Mouse (Mus musculus): Measurements from ENCODE around the gene Dupd1. TPM values are rescaled to one million over a fixed set of nuclear protein-coding genes. Genes with fewer than 3 reads are reported as not detected.

Dupd1 gene
- not detected in 2 replicates for total RNA-seq (2015; ENCODE audit: low replicate concordance)
- total RNA-seq (2017; ENCODE audit: low replicate concordance) = not detected in 2 replicates

DNA sequence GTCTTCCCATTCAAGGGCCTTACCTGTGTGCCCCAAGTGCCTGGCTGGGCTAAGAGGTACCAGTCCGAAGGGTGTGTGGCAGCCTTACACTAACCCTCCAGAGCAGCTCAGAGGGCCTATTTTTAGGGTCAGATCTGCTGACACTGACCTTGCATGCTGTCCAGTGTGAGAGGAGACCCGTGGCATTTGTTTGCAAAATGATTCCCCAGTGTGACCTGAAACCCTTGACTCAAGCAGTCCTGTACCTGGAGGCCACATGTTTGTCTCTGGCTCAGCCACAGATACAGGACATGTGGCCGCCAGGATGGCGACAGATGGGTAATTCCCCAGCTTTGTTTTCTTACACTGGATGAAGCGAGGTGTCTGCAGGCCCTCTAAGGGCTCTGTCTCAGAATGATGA lies at the start of gene Dupd1:
Gene Dupd1, minus strand, starts transcription at position 91 of the 400 bp plus-strand sequence.
- ATAC-seq (replicated peaks; ENCODE audit: low FRiP score, poor library complexity, severe bottlenecking) = no peak

DNA sequence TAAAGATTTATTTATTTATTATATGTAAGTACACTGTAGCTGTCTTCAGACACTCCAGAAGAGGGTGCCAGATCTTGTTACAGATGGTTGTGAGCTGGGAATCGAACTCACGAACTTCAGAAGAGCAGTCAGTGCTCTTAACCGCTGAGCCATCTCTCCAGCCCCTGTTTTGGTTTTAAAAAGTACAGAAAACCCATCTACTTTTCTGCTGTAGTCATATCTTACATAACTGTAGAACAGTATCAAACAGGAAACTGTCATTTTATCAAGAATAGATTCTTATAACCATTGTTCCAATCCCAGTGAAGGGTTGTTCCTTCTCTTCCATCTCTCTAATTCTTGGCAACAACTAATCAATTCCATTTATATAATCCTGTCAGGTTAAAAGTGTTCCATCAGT lies 49.4 kb upstream of the Dupd1 start:
- ATAC-seq (replicated peaks; ENCODE audit: low FRiP score, poor library complexity, severe bottlenecking) = no peak

DNA sequence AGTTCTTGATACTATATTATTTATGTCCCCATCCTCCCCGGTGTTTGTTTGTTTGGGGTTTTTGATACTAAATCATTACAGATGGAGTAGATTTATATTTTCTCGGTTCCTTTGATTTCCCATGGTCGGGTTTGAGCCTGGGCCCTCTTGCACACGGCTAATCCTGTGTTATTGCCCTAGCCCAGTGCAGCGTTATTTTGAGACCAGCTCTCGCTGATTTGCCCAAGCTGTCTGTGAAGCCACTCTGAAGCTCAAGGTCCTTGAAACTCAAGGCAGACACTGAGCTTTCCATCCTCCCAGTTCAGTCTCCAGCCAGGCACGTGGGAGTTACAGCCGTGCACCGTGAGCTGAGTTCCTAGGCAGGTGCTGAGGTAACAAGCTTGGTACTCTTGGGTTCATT lies 47.2 kb upstream of the Dupd1 start:
- ATAC-seq (replicated peaks; ENCODE audit: low FRiP score, poor library complexity, severe bottlenecking) = no peak

DNA sequence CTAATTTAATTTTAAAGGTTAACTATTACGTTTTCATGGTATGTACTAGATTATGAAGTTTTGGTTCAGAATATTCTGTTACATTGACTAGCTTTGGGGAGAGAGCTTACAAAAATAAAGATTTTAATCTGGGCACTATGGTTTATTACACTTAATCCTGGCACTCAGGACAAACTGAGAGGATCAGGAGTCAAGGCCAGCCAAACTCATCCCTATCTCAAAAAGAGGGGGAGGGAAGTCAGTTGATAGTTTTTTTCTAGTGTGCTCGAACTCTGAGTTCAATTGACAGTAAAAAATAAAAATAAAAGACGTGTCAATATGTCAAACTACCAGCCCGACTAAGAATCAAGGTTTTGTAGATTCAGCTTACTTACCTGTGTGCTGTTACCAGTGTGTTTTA lies 39.0 kb upstream of the Dupd1 start:
- ATAC-seq (replicated peaks; ENCODE audit: low FRiP score, poor library complexity, severe bottlenecking) = no peak

DNA sequence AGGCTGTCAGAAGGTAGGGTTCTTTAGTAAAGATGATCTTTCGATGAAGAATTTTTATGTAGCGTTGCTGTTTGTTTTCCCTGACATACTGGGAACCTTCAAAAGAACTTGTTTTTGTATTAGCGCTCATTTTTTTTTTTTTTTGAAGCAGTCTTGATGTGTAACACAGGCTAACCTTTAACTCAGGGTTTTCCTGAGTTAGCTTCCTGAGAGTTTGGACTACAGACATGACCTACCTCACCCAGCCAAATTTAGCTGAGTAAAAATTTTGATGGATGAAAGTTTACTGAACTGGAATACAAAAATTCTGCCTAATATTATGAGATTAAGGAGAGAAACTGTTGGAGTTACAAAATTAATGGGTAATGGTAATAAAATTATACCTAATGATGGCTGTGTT lies 38.0 kb upstream of the Dupd1 start:
- no peak for ATAC-seq (replicated peaks; ENCODE audit: low FRiP score, poor library complexity, severe bottlenecking)

DNA sequence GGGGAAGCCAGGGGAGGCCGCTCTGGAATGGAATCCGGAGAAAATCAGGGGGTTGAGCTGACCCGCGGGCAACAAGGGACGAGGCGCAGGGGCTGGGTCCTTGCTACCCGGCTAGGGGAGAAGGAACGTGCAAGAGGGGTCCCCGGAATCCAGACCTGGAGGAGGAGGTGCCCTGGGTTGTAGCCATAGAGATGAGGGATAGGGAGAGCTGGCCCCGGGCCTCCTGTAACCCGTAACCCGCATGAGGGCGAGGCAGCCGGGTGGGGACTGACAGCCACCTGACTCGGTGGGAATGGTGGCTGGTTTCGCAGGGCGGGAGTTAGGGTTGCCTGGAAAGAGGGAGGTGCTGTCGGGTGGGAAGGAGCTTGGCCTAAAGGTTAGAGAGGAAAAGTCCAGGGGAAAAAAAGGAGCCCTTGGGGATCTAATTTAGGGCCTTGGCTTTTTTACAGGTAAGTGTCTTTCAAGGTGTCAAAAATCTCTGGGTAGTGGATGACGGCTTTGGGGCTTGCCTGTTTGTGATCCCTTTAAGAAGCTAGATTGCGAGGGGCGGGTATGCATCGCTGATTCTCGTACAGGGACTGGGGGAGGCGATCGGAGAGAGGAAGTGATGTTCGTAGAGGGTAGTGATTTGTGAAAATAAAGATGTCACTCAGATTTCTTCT lies 36.6 kb upstream of the Dupd1 start, which contains the start of gene Dusp13:
Gene Dusp13, minus strand, starts transcription at position 301 of the 662 bp plus-strand sequence.
- ATAC-seq (replicated peaks; ENCODE audit: low FRiP score, poor library complexity, severe bottlenecking) = peak; percentile 85

DNA sequence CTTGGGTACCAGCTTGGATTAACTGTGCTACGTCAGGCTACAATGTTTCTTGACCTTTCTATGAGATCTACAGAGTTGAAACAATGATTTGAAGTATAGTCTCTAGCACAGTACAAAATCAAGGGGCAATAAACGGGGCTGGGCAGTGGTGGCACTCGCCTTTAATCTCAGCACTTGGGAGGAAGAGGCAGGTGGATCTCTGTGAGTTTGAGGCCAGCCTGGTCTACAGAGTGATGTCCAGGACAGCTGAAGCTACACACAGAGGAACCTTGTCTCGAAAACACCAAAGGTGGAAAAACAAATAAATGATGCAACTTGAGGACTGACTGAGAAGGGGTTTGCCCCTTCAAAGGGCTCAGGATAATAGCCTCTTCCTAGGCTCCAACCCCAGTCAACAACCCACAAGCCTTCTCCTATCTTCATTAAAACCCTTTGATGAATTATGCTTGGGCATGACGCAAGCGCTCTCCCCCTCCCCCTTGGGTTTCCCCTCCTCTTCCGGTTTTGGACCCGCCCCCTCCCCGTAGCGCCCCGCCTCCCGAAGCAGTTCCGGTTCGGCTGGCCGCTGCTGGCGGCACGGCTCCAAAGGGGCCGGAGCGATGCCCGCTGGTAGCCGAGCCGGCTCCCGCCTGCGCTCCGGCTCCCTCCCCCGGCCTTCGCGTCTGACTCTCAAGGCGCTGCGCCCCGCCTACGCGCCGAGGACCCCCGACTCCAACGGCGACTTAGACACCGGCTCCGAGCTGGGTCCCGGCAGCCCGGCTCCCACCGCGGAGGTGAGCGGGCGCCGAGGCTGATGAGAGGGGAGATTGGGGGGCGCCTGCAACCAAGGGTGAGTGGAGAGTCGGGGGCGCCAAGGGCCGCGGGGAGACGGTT lies 35.9 kb upstream of the Dupd1 start, which contains the start of gene Samd8:
Gene Samd8, plus strand, starts transcription at position 524 of the 873 bp plus-strand sequence.
- ATAC-seq (replicated peaks; ENCODE audit: low FRiP score, poor library complexity, severe bottlenecking) = peak; percentile 81

DNA sequence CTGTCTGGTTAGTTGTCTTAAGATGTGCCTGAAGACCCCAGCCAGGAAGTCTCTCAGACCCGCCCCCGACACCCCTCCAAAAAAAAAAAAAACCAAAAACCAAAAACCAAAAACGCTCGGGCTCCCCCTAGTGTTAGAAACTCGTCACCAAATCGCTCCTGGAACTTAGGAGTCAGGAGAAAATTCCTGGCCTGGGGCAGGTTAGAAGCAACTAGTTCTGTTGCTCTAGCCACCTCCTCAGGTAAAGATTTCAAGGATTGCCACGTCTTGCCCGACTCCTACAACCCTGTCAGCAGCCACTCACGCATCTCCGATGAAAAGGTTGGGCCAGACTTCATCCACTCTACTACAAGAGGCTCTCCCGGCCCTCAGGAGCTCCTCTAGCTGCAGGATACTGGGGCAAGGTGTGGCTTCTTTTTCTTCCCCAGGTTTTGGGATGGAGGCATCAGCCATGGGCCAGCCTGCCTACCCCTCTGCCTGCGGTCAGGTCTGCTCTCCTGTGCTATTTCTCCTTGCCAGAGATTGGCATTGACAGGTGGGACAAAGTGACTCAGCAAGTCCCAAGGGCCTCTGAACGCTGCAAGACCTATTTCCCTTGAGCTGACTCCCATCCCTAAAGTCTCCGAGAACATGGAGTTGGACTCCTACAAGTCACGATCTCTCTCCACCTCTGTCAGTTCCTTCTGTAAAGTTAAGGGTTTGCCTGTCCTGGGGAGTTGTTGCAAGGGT lies 33.9 kb upstream of the Dupd1 start:
- no peak for ATAC-seq (replicated peaks; ENCODE audit: low FRiP score, poor library complexity, severe bottlenecking)

DNA sequence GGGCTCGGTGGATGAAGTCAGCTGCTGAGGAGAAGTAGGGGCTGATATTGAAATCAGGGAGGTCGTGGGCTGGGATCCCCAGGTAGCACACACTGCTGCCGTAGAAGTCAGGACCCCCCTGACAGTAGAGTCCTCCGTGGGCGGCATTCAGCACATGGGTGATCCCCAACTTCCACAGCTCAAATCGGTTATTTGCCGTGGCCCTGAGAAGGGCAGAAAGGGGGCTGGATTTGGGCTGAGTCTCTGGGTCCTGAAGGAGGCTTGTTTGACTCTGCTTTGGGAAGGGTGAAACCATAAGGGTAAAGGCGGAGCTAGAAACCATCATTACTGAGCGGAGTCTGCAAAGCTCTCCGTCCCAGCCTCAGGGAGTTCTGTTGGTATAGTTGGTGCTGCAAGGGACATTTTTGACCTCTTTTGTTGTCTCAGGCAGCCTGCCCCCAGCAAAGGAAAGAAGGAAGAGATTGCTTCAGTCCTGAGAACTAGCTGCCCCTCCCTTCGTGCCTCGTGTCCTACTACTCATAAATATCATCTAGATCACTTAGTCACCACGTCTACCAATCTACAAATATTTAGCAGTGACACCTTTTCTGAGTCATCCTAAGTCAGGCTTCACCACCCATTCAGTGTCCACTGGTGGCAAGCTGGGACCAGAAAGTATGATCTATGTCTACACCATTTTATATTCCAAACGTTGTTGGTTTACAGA lies 33.2 kb upstream of the Dupd1 start:
- no peak for ATAC-seq (replicated peaks; ENCODE audit: low FRiP score, poor library complexity, severe bottlenecking)

DNA sequence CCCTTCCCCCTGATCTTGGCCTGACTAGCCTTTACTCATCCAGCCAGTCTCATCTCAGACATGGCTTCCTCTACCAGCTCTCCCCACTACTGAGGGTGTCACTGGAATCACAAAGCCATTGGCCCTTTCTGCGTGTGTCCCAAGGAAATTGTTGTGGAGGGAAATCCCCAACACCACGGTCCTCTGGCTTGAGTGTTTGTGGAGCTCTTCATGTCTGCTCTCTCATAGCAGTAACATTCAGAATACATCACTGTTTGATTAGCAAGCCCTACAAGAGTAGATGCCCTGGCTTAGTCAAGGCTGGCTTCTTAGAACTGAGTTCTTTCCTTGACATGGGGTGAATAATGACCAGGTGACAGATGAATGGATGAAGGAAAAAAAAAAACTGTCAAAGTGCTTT lies 32.5 kb upstream of the Dupd1 start:
- no peak for ATAC-seq (replicated peaks; ENCODE audit: low FRiP score, poor library complexity, severe bottlenecking)

DNA sequence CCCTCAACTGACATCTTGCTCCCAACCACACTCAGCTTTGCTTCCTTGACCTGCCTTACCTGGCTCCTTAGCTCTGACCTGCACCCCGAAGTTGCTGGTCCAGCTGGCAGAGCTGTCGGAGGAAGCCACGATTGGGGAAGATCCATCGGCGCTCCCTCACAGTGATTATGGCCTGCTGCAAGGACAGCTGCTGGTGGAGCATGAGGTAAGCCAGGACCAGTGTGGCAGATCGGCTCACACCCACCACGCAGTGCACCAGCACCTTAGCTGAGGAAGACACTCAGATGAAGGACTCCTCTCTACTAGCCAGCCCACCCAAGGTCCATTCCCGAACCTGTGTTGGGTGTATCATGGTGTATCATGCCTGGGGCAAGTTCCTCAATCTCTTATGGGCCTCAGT lies 31.9 kb upstream of the Dupd1 start:
- no peak for ATAC-seq (replicated peaks; ENCODE audit: low FRiP score, poor library complexity, severe bottlenecking)

DNA sequence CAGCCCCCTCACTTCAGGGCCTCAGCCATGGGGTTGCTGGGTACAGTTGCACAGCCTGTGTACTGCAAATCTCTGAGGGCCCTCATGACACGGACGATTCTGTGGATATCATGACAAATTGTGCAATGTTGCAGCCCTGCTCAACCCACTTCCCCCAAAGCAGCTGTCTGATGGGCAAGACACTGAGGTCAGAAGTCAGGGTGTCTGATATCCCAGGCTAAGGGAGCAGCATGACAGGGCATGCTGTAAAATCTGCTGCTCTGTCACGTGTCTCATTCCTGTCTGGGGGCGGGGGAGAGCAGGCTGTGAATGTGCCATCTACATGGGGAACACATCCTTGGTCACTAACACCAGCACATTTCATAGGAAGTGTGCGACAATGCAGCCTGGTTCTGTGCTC lies 30.8 kb upstream of the Dupd1 start:
- no peak for ATAC-seq (replicated peaks; ENCODE audit: low FRiP score, poor library complexity, severe bottlenecking)

DNA sequence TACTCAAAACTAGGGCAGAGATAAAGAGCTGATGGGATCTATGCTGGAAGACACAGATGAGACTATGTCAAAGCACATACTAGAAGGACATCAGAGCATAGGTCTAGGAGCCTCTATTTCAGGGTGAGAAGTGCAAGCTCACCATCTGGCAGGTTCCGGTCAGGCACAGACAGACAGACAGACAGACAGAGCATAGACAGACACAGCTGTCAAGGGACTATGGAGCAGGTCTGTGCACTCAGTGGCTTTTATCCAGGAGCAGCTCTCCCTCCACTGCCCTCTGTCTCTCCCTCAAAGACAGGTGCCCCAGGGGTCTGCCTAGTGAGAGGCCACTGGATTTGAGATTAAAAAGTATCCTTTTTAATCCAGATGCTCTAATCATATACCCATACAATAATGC lies 29.8 kb upstream of the Dupd1 start:
- no peak for ATAC-seq (replicated peaks; ENCODE audit: low FRiP score, poor library complexity, severe bottlenecking)

DNA sequence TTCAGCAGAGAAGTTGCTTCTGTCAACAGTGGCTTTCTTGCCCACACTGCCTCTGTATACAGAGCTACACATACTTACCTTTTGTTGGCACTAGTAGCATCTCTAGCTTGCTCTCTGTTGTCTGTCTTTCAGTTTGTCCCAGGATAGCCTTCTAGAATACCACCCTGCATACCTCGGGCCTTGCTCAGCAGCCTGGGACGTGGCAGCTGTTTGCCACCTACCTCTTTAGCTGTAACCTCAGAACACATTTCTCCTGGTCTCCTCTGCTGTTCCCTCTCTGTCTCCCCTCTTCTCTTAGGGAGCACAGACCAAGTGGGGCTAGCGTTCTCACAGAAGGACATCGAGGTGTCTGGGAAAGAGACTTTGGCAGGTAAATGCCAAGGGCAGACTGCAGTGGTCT lies 28.1 kb upstream of the Dupd1 start:
- no peak for ATAC-seq (replicated peaks; ENCODE audit: low FRiP score, poor library complexity, severe bottlenecking)

DNA sequence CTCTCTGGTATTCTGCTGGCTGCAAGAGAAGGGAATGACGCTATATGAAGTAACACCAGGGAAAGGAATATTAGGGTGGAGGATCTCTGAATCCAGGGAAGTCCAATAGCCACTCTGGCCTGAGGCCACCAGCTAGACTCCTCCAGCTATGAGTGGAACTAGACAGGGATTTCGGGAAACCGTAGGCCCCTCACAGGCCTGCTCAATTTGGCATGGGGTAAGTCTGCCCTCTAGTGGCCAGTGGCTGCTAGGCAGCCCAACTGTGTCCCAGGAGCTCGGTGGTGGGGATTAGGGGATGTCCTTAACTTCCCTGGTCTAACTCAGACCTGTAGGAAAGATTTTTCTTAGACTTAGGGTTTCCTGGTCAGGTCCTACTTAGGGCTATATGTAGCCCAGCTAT lies 27.4 kb upstream of the Dupd1 start:
- ATAC-seq (replicated peaks; ENCODE audit: low FRiP score, poor library complexity, severe bottlenecking) = 0 out of 2 replicates have a peak, but pooled peaks have one; percentile 70

DNA sequence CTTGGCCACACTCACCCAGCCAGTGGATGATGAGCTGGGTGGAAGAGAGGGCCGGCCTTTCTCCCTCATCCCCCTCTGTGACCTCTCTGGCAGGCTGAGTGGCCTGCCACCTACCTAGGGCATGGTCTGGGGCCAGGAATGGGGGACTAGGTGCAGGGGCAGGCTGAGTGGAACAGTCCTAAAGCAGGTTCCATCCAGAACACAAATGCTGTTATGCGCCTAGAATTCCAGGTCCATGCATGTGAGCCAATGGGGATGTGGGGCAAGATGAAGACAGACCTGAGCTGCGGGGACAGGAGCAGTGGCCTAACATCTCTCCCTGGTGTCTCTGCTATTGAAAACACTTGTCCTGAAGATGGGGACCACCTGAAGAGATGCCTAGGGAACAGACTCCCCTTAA lies 26.9 kb upstream of the Dupd1 start:
- no peak for ATAC-seq (replicated peaks; ENCODE audit: low FRiP score, poor library complexity, severe bottlenecking)

DNA sequence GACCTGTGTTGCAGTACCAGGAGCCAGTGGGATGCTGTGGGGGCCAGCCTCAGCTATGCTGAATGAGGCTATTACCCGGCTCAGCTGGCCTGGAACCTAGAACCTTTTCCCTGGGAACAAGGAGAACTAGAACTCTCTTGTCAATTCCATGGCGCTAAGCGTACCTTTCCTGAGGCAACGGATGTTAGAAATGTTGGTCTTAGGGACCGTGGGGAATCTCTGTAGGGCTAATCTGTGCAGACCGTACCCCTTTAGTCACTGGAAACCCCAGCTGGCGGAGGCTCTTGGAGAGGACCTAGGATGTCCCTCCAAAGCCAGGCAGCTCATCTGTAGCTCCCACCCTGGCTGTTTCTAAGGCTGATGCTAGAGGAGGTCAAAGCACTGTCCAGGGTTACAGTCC lies 26.0 kb upstream of the Dupd1 start:
- no peak for ATAC-seq (replicated peaks; ENCODE audit: low FRiP score, poor library complexity, severe bottlenecking)

DNA sequence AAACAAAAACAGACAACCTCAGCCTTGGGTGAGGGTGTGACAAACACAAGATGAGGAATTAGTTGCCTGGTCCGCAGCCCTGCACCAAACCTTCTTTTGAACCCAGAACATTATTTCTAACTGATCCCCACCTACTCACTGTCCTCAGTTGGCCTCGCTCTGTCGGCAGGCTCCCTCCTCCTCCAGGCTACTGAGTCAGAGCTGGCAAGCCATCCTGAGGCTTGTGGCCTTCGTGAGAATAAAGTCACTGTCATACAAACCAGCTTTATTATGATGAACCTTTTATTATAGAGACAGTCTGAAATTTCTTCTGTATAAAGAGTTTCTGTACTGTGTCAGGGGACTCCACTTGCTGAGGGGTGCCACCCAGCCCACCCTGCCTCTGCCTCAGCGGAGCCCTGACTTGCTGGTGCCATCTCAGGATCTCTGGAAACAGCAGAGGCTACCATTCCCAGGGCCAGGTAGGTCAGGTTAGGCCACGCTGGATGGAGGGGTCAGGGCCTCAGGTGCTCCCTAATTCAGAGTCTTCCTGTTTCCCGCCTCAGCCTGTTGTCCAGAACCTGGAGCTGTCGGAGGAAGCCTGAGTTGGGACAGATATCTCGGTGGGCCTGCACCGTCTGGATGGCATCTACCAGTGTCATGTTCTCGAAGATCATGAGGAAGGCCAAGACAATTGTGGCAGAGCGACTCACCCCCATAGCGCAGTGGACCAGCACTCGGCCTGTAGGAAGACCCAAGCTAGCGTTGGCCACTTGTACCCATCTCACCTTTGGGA lies 18.9 kb upstream of the Dupd1 start:
- no peak for ATAC-seq (replicated peaks; ENCODE audit: low FRiP score, poor library complexity, severe bottlenecking)

DNA sequence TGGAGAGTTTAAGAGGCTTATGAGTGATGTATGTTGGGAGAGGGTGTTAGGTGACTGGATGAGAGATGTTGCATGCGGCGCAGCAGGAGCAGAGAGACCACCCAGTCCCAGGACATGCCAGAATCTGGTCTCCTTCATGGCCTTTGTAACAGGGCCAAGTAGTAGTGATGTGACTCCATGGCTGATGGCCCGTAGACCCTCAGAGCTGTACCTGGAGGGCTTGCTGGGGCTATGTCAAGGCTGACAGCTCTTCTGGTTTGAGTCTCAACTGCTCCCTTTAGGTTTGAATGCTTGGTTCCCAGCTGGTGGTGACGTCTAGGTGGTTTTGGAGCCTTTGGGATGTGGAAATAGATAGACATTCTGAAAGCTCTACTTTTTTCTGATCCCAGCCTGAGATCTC lies 15.6 kb upstream of the Dupd1 start:
- no peak for ATAC-seq (replicated peaks; ENCODE audit: low FRiP score, poor library complexity, severe bottlenecking)

Measured in erythroid progenitor cell, adult 5-6 weeks (primary cell).